Mouse (Mus musculus) limb, embryonic 13.5 days (tissue): Measurements from ENCODE around the gene Rbm3. TPM values are rescaled to one million over a fixed set of nuclear protein-coding genes. Genes with fewer than 3 reads are reported as not detected.

Experiments used
- polyA plus RNA-seq: library from polyadenylated mRNA; unstranded; fragments of >200 nt; fragmentation: Nextera tagmentation; extraction: Ambion mirVana; gene quantifications from 2 replicates; pipeline ENCODE4 v1.2.1, GENCODE M21; 2015

Gene Rbm3
- polyA plus RNA-seq, 1 experiment from 2014 or later, result 482 TPM

Other genes starting within 250 kb of the Rbm3 start
- 138 and 149 TPM in 2 replicates for gene Pqbp1, start 246.6 kb downstream of the Rbm3 start, polyA plus RNA-seq
- 179 and 181 TPM in 2 replicates for gene Timm17b, start 246.5 kb downstream of the Rbm3 start, polyA plus RNA-seq
- gene Gm10491, start 238.0 kb downstream of the Rbm3 start, polyA plus RNA-seq, result not detected in 2 replicates
- gene Gm10490, start 236.3 kb downstream of the Rbm3 start, polyA plus RNA-seq, result not detected in 2 replicates
- 0.89 and 0.94 TPM in 2 replicates for gene Pcsk1n, start 226.1 kb downstream of the Rbm3 start, polyA plus RNA-seq
- gene Eras, start 217.3 kb downstream of the Rbm3 start, polyA plus RNA-seq, result not detected in 2 replicates
- gene Hdac6, start 198.0 kb downstream of the Rbm3 start, polyA plus RNA-seq, result 39.3 and 42.2 TPM in 2 replicates
- gene Gata1, start 167.8 kb downstream of the Rbm3 start, polyA plus RNA-seq, result 1.1 and 1.9 TPM in 2 replicates
- not detected in 2 replicates for gene Glod5, start 127.4 kb downstream of the Rbm3 start, polyA plus RNA-seq
- 67.8 and 69.3 TPM in 2 replicates for gene Suv39h1, start 71.1 kb downstream of the Rbm3 start, polyA plus RNA-seq
- 0.15 and 0.40 TPM in 2 replicates for gene Was, start 55.4 kb downstream of the Rbm3 start, polyA plus RNA-seq
- 20.1 TPM in 2 replicates for gene Wdr13, start 13.0 kb downstream of the Rbm3 start, polyA plus RNA-seq
- gene Tbc1d25, start 30.3 kb upstream of the Rbm3 start, polyA plus RNA-seq, result 14.7 and 15.0 TPM in 2 replicates
- gene Ebp, start 47.6 kb upstream of the Rbm3 start, polyA plus RNA-seq, result 25.2 and 29.1 TPM in 2 replicates
- gene Porcn, start 60.6 kb upstream of the Rbm3 start, polyA plus RNA-seq, result 13.2 TPM in 2 replicates
- gene Ftsj1, start 106.5 kb upstream of the Rbm3 start, polyA plus RNA-seq, result 46.3 and 49.0 TPM in 2 replicates
- 0.93 and 1.0 TPM in 2 replicates for gene Slc38a5, start 125.3 kb upstream of the Rbm3 start, polyA plus RNA-seq
- gene Ssxb10, start 181.5 kb upstream of the Rbm3 start, polyA plus RNA-seq, result not detected in 2 replicates
- not detected in 2 replicates for gene Ssxb9, start 221.1 kb upstream of the Rbm3 start, polyA plus RNA-seq